Mouse (Mus musculus) telencephalon, adult 2 months (tissue): ENCODE data around the gene Magi1.

Source experiments
- DNase-seq: peaks from one replicate; pipeline ENCODE4 v3.0.0-alpha.2; 2011; ENCODE audit warnings: low read depth, low spot score

Gene Magi1

GRCm38 (mm10) chr6:94283318-94284061 lies at the start of gene Magi1:
TSS of gene Magi1 (minus strand) at chr6:94283917.
- DNase-seq: peak; percentile 80

- DNase-seq: no peak
These were observed 43.4 kb upstream of the Magi1 start for GRCm38 (mm10) chr6:94327143-94327542.

- DNase-seq: no peak
These were observed 33.2 kb upstream of the Magi1 start for GRCm38 (mm10) chr6:94316886-94317285.

GRCm38 (mm10) chr6:94312285-94312684 lies 28.6 kb upstream of the Magi1 start:
- no peak for DNase-seq

GRCm38 (mm10) chr6:94308498-94308897 lies 24.8 kb upstream of the Magi1 start:
- DNase-seq: no peak

GRCm38 (mm10) chr6:94303512-94303911 lies 19.8 kb upstream of the Magi1 start:
- DNase-seq: no peak

GRCm38 (mm10) chr6:94301804-94302203 lies 18.1 kb upstream of the Magi1 start:
- no peak for DNase-seq

- no peak for DNase-seq
These were observed 16.8 kb upstream of the Magi1 start for GRCm38 (mm10) chr6:94300562-94300961.

GRCm38 (mm10) chr6:94287387-94287786 lies 3.7 kb upstream of the Magi1 start:
- DNase-seq: no peak

- DNase-seq: no peak
These were observed 2.8 kb upstream of the Magi1 start for GRCm38 (mm10) chr6:94286555-94286954.

- DNase-seq: no peak
These were observed 540 bp upstream of the Magi1 start for GRCm38 (mm10) chr6:94284089-94284825.

GRCm38 (mm10) chr6:94282301-94283241 lies 1.1 kb downstream of the Magi1 start:
- no peak for DNase-seq

- DNase-seq: no peak
These were observed 2.0 kb downstream of the Magi1 start for GRCm38 (mm10) chr6:94281606-94282280.

GRCm38 (mm10) chr6:94273941-94274340 lies 9.8 kb downstream of the Magi1 start:
- no peak for DNase-seq

GRCm38 (mm10) chr6:94270001-94270400 lies 13.7 kb downstream of the Magi1 start:
- no peak for DNase-seq

GRCm38 (mm10) chr6:94269174-94269573 lies 14.5 kb downstream of the Magi1 start:
- DNase-seq: no peak

GRCm38 (mm10) chr6:94265244-94265935 lies 18.3 kb downstream of the Magi1 start:
- DNase-seq: no peak

- DNase-seq: no peak
These were observed 19.4 kb downstream of the Magi1 start for GRCm38 (mm10) chr6:94264183-94264941.

- DNase-seq: no peak
These were observed 22.9 kb downstream of the Magi1 start for GRCm38 (mm10) chr6:94260831-94261230.

GRCm38 (mm10) chr6:94259981-94260380 lies 23.7 kb downstream of the Magi1 start:
- DNase-seq: no peak
